Mouse (Mus musculus) gastrocnemius, adult 8-10 months (tissue): ENCODE measurements at regions not wholly inside any gene's neighbourhood (a gene's known extent, or its start where the extent isn't known, plus 50 kb on each side); places are given as distances from the start of the nearest gene placed in this dataset.

Experiments
- DNase-seq, 2 experiments: peaks; one replicate each; pipeline ENCODE4 v3.0.0; 2022; ENCODE audit warnings: low spot score in 2 of 2

DNA sequence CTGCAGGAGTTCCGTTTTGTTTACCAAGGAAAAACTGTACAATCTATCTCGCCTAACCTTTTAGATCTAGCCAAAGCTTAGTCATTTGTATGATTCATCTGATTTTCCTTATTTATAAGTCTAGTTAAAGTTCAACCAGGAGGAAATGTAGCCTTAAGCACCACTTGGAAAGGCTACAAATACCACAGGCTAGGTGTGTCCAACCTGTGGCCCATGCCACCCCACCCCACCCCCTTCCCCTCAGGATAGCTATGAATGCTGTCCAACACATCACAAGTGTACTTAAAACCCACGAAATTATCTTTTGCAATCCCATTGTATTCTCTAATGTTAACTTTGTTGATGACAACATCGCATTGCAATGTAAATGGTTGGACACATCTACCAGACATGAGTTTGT is 102.9 kb upstream of the Klf14 start:
- DNase-seq, result no peak

DNA sequence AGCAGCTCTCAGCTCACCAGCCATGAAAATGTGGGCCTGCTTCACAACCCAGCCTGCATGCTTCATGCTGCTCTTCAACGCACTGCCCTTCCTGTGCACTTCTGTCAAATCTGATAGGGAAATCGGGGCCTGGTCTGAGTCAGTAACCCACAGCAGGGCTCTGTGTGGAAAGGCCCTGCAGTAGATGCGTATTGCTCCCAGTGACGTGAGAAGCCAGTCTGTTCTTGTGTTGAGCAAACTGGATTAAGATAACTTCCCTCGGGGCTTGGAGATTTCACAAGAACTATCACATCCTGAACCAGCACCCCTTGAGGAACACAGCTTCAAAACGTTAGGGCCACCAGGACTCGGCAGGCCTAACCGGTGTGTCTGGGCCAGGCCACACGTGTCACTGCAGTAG is 106.5 kb upstream of the Klf14 start:
- no peak for DNase-seq

DNA sequence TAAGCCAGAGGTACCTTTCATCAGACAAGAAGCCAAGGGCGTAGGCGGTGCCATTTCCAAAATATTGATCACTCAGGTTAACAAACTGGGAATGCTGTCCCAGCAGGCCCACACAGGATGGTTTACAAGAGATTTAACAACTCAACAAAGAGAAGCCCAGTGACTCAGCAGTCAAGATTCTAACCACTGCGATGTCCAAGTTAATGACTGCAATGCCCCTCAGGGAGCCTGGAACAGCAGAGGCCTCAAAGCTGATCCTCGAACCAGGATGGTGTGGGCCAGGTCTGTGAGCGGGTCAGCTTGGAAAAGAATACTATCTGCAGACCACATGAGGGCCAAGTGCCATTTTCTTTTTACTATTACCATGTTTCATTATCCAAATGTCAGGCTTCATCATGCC is 108.0 kb upstream of the Klf14 start:
- no peak for DNase-seq

DNA sequence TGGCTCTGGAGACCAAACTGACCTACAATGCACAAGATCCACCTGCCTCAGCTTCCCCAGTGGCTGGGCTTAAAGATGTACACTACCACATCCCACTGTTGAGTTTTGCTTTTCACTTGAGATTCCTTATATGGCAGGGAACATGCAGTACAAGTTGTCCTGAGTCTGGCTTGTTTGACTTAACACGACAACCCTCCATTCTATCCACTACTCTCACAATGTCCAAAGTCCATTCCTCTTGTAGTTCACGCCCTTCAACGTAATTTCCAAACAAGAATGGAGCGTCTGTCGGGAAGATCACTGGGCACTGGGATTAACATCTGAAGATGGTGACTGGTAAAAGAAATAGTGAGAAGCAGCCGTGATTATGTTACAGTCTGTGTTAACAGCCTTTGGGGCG is 108.6 kb upstream of the Klf14 start:
- no peak for DNase-seq

DNA sequence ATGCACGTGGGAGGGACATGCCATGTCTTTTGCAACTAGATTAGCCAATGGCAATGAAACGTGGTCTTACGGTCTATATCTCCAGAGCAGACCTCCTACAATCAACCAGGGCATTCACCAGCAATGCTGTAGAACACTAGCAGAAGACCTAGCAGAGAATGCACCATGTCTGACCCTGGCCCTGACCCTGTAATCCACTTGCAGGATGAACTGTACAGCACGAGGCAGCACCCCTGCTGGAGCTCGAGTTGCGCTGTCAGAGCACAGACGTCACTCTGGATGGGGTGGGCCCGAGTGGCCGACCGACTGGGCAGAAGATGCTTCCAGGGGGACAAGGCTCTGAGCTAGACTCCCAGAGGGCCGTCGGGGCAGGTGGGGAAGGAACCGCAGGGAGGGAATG is 110.4 kb upstream of the Klf14 start:
- DNase-seq, result no peak

DNA sequence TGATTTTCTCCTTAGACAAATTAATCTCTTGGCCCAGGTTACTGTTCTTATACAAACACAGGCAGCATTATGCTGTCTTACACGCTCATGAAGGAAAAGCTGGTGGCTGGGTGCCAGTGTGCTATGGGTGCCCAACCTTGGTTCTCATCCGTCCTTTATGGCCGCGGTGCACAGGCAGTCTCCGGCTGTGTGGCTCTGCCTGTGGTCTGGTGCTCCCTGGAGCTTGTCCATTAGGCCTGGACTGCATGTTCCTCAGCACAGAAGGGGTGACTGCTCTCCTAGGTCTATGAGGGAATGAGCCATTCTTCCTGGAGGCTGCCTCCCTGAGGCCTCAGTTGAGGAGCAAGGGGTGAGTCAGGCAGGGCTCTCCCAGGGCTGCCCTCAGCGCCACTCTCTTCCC is 111.7 kb upstream of the Klf14 start:
- DNase-seq, result no peak

DNA sequence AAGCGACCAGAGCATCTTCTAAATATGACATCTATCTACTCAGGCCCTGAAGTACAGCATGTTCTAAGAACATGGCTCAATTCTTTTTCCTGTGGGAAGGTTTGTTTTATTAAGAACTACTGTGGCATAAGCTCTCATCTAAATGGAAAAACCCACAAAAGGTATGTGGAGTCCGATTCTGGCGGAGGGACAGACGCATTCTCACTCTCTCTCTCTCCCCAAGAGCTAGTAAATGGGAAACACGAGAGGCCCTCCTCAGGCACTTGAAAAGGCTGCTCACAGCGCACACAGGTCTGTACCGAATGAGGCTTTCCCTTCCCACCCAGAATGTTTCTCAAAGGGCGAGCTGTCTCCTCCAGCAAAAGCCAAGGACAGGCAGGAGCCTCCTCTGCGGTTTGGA is 112.1 kb upstream of the Klf14 start:
- no peak for DNase-seq

DNA sequence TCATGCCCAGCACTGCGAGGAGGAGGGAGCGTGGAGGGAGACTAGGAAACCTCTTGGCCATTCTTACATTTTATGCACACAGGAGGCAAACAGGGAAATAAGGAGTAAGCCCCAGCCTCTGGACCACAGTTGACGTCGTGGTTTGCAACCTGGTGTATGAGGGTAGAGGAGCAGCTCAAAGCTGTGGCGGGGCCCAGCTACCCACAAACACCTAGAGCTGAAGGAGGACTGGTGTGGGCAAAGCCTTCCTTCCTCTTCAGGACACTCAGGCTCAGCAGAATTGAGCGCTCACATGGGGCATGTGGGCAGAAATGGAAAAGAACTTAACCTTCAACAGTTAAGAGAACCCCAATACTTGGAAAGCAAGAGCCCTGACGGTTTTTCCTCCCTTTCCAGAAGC is 113.2 kb upstream of the Klf14 start:
- no peak for DNase-seq

DNA sequence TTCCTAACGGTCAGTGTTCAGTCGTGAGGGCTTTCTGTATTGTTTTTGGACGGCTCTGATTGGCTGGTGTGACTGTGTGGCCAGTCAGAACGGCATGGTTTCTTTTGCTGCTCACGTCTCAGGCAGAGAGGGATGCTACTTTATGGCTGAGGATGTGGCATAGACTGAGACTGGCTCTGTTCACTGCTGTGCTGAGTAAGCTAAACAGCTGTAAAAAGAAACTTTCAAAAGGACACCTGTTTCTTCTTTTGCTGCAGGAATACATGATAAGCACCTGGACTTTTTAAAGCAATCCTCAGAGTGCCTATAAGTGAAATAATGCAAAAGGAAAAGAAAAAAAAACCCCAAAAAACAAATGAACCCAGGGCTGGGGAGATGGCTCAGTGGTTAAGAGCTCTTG is 113.7 kb upstream of the Klf14 start:
- no peak for DNase-seq

DNA sequence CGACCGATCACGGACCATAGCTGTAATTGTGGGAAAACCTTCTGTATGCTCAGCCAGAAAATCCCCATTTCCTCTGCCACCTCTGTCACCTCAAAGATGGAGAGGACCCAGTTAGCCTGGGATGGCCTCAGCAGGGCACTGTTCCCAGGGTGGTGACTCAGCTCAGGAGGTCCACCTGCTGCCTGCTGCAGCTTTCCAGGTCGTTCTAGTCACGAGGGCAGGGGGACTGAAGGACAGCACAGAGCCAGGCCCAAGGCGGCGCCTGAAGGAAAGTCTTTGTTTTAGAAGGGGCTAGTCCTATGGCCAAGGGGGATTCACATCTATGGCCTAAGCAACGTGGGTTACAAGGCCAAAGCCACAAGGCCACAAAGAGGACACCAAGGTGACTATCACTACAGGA is 114.5 kb upstream of the Klf14 start:
- DNase-seq, result peak; percentile 46 to 74

DNA sequence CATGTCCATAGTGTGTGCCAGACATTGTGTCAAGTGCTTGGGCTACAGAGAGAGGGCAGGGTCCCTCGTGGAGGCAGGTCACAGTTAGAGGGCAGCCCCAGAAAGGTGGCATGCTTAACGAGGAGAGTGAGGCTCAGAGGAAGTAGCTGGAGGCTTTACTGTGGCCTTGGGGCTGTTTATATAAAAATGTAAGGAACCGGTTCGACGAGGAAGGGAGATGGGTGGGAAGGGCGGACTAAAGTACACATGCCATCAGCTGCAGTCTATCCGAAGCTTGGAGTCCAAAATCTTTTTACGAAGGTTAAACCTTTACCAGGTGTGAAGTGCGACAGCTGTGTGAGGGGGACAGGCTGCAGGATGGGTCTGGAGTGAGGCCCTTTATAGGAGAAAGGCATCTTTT is 115.5 kb upstream of the Klf14 start:
- no peak for DNase-seq

DNA sequence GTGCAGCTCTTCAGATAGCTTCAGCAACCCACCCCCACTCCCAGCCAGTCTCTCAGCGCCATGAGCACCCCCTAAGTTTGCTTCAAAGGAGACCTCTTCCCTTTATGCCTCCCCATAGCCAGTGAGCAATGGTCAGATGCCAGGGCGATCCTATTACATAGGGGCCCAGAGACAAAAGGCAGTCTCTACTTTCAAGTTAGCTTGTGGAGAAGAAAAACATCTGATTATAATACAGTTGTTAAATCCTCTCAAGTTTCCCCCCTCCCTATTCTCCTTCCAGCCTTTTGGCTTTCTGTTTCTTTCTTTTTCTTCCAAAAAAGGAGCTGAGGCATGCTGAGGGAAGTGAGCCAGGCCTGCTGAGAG is 116.3 kb upstream of the Klf14 start:
- DNase-seq, result no peak

DNA sequence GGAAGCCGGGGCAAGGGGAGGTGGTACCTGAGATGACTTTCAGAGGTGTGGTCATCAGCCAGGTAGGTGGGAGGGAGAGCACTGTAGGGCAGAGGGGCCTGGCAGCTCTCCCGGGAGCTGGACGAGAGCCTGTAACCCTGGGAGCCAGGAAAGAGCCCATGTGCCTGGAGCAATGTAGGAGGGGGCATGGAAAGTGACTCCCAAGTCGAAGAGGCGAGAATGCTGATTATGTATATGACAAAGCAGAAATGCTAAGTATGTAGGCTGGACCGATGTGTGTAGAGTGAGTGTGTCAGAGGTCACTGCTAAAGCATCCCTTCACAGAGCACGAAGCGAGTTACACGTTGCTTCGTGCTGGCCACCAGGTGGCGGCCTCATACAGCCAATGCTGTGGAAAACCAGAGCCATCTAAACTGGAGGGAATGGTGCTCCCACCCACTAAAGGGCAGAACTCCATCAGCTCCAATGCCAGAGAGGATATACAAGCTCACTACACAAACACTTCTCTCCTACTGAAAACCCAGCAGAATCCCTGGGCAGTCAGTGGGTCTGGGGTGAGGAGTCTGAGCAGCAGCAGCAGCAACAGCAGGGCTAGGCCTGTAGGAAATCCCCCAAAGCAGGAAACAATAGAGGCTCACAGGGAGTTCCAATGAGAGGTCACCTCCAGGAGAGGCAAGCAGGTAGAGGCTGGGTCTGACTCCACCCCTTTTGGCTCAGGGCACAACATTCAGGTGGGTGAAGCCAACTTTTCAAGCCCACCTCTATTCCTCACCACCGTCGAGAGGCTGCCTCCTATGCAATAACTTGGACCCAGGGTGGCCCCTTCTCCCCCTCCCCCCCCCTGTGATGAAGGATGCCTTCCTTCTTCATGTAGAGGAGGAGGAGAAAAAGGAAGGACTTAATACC is 116.9 kb upstream of the Klf14 start:
- peak; percentile 58 to 63 for DNase-seq

DNA sequence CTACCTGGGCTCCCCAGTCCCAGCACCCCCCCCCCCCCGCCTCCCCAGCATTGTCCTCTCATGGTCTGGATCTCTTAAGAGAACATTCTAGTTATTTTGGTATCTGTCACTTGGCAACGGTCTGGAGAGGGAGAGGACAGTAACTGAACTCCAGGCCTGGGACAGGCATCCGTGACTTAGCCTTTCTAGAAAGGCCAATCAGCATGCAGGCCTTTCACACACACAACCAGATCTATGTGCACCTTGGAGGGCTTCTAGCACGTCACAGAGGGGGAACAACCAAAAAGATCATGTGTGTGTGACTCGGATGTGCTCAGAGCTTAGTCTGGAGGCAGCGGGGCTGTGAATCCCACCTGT is 117.6 kb upstream of the Klf14 start:
- no peak for DNase-seq

DNA sequence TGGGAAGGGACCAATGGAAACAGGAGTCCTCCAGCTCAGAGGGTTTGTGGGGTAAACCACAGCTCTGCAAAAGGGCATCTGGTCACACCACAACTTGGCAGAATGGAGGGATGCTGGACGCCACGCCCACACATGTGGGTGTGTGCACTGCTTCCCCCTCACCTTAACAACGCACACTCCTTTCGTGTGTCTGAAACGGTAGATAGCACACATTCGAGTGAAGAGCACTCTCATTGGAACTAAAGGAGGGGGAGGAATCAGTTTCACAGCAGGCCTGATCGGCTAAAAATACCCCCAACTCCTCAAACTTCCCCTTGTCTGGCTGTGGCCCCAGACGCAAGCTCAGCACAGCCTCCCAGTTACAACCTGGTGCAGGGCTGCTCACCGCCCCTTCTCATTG is 118.3 kb upstream of the Klf14 start:
- DNase-seq, result no peak

DNA sequence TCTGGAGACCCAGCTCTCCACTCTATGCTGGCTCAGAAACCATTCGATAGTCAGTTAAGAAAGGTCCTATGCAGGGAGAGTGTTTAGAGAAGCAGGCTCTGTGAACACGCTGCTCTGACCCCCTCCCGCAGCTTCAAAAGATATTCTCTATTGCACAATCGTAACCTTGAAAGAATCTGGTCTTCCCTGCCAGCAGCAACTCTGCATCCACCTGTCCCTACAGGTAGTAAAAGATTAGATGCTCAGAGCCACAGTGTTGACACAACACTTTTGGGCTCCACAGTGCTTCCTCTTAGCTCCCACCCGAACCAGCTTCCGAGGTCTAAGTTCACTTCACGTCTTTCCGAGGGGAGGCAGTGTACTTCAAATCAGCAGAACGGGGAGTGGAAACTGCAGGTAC is 118.9 kb upstream of the Klf14 start:
- no peak for DNase-seq

DNA sequence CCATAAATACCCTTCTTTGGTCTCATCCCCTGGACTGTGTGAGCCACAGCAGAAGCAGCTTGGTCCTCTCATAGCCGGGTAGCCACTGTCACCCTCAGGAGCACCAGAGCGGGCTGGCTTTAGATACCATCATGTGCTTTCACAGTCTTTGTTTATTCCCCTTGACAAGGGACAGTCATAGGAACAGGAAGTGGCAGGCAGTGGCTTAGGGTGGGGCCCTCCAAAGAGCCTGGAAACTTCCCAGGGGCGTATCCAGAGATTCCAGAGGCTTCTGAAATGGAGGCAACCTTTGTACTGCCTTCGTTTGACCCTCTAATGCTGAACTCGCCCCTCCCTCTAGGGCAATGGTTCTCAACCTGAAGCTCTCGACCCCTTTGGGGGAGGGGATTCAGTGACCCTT is 119.5 kb upstream of the Klf14 start:
- DNase-seq, result peak; percentile 42 to 50

DNA sequence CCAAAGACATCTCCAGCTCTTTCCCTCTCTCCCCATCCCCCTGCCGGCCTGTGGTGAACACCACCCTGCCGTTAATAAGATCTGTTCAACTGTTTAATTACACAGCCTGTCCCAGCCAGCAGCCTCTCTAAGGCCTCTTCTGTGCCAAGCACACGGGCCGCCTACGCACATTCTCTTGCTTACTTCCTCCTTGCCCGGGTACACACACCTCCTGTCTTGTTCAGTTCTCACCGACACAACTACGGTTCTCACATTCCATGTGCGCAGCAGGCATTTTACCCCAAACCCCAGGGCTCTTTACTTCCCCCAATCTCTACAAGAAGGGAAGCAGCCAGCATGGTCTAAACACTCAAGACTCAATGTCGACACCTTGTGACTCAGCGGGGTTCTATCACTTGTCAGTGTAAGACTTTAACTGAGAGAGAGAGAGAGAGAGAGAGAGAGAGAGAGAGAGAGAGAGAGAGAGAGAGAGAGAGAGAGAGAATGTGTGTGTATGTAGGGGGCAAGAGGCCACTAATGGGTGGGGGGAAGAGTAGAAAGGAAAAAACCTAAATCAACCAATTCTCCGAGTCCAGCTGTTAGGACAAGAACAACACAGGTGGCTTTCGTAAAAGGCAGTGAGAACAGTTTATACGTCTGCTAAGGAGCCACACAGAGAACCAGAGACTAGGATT is 120.8 kb upstream of the Klf14 start:
- no peak for DNase-seq

DNA sequence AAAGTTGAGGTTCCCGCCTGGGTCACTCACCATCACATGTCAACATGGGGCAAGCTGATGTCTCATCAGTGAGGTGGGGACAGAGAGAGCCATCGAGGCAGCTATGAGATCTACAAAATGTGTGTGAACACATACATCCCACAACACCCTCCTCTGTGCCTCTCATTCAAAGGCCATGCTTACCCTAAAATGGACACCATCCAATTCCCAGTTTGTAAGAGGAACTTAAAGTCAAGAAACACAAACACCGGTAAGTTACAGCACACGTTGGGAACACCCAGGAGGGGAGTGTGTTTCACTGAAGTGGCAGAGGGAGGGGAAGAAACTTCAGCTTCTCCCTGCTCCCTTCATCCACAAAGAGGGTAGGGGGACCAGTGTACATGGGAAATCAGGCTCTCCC is 121.4 kb upstream of the Klf14 start:
- DNase-seq, result no peak

DNA sequence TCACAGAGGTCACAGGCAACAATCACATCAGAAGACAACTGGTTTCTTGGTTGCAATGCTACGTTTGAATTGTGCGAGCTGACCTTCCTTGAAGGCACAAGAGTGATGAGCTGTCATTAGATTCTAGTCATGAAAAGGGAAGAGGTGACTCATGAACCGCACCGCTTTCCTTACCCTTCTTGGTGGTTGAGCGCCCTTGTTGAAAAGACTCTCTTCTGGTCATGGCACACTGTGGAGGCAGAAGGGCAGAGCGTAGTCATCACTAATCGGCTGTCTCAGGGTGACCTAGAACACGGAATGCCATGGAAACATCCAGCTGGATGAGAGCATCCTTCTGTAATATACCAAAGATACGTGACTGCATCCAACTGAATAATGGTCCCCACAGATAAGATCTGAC is 121.8 kb upstream of the Klf14 start:
- DNase-seq, result no peak

DNA sequence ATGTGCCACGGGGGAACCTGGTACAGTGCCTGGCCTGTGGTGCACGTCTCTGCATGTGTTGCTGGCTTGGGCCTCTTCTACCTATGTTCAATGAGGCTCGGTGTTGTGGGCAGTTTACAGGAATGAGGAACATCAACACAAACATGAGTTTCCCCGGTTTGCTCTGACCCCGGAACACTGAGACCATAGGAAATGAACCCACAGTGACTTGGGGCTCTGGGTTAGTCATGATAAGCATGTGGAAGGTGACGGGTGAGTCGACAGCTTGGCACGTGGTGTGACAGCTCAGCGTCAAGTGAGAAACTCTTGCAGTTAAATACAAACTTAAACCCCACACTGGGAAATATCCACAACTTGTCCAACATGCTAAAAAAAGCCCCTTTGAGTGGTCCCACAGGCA is 122.4 kb upstream of the Klf14 start:
- DNase-seq, result no peak

DNA sequence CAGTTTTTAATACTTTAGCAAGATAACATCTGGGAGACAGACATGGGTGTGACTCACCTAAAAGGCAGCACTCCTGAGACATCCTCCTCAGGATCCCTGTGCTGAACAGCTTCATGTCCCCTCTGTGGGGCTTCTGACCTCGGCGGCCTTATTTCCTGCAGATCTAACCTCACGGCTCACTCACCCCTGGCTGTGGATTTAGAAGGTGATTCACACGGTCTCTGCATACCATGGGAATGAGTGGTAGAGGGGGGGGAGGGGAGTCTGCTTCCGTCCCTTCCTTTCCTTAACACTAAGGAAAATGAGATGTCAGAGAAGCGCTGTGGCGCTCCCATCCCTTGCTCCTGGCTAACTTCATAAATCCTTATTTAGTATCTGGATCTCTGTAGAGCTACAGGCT is 123.1 kb upstream of the Klf14 start:
- no peak for DNase-seq
